Mouse (Mus musculus): ENCODE data around the gene Ptpn21. TPM values are rescaled to one million over a fixed set of nuclear protein-coding genes. Genes with fewer than 3 reads are reported as not detected.
A peak's percentile ranks its signal among the peaks of the same experiment; 100 is the strongest.

Gene Ptpn21
- polyA plus RNA-seq, 1 experiment from 2014 or later: 8.4 TPM

DNA sequence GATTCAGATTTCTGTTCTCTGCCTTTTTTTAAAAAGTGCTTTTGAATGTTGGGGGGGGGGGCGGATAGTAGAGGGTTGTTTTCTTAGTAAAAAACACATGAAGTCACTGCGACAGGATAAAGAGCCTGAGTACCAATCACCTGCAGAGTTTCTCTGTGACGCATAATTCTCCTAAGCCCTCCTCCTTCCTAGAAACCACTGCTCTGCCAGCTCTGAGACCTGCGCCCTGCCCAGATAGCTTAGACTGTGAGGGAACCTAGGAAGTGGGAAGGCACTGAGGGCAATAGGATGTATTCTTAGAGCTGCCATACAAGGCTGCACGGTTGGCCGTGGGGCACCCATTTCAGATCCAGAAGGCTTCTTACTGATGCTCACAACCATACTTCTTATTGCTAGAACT lies 24.4 kb downstream of the Ptpn21 start:
- Histone ChIP-seq H3K4me3 (ENCODE audit: low read depth, low read length) (no peak overlapping the region), H3K27ac (ENCODE audit: low read depth, low read length) (no peak overlapping the region), H3K9me3 (ENCODE audit: control insufficient read depth, low read length) (no peaks in the 10 kb centered on the region), H3K4me1 (ENCODE audit: control insufficient read depth, insufficient read depth, low read length) (peaks cover 10% of the 10 kb centered on the region), H3K36me3 (ENCODE audit: control insufficient read depth, insufficient read depth, low read length) (peaks cover 3% of the 10 kb centered on the region; the same call in 1 of the 2 replicates), H3K9ac (ENCODE audit: low read length) (no peak overlapping the region), H3K4me2 (no peak overlapping the region), H3K27me3 (ENCODE audit: control insufficient read depth, insufficient read depth, low read length) (no peaks in the 10 kb centered on the region)
- DNase-seq (ENCODE audit: low spot score, missing footprints): no peak
- no peak for ATAC-seq (ENCODE audit: low FRiP score)
- 66% methylated on average over 6 of the region's 6 CpGs for WGBS

GRCm38 (mm10) chr12:98703961-98704360 lies 33.2 kb downstream of the Ptpn21 start:
- Histone ChIP-seq H3K27ac (ENCODE audit: low read depth, low read length) (no peak overlapping the region), H3K9ac (ENCODE audit: low read length) (no peak overlapping the region), H3K9me3 (ENCODE audit: control insufficient read depth, low read length) (no peaks in the 10 kb centered on the region), H3K4me1 (ENCODE audit: control insufficient read depth, insufficient read depth, low read length) (no peaks in the 10 kb centered on the region), H3K36me3 (ENCODE audit: control insufficient read depth, insufficient read depth, low read length) (peaks cover 2% of the 10 kb centered on the region; the same call in 1 of the 2 replicates), H3K4me2 (no peak overlapping the region), H3K4me3 (ENCODE audit: low read depth, low read length) (no peak overlapping the region), H3K27me3 (ENCODE audit: control insufficient read depth, insufficient read depth, low read length) (no peaks in the 10 kb centered on the region)
- WGBS: 79% methylated on average over 10 of the region's 10 CpGs
- DNase-seq (ENCODE audit: low spot score, missing footprints) (peak; percentile 21), ATAC-seq (ENCODE audit: low FRiP score) (no peak)

GRCm38 (mm10) chr12:98703554-98703953 lies 33.7 kb downstream of the Ptpn21 start:
- Histone ChIP-seq H3K27me3 (ENCODE audit: control insufficient read depth, insufficient read depth, low read length) (no peaks in the 10 kb centered on the region), H3K4me2 (no peak overlapping the region), H3K4me1 (ENCODE audit: control insufficient read depth, insufficient read depth, low read length) (no peaks in the 10 kb centered on the region), H3K4me3 (ENCODE audit: low read depth, low read length) (no peak overlapping the region), H3K9ac (ENCODE audit: low read length) (no peak overlapping the region), H3K36me3 (ENCODE audit: control insufficient read depth, insufficient read depth, low read length) (peaks cover 2% of the 10 kb centered on the region; the same call in 1 of the 2 replicates), H3K9me3 (ENCODE audit: control insufficient read depth, low read length) (no peaks in the 10 kb centered on the region), H3K27ac (ENCODE audit: low read depth, low read length) (no peak overlapping the region)
- 83% methylated on average over 2 of the region's 2 CpGs for WGBS
- DNase-seq (ENCODE audit: low spot score, missing footprints) (peak; percentile 2), ATAC-seq (ENCODE audit: low FRiP score) (no peak)

DNA sequence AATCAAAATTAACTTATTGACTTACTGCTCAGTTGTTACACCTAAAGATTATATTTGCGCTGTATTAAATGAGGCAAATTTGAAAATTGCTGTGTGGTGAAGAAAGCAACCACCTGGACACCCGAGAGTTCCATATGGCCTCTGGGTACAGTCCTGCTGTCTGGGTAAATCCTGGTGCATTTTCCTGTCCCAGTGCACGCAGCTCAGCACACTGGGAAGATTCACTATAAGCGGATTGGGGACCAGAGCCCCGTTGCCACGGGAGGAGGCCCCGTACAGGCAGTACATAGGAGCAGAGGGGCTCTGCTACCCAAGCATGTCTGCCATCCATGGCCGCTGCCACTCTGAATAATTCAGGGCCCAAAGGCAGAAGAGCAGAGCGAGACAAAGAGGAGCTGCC lies 35.6 kb downstream of the Ptpn21 start:
- Histone ChIP-seq H3K27me3 (ENCODE audit: control insufficient read depth, insufficient read depth, low read length) (no peaks in the 10 kb centered on the region), H3K4me1 (ENCODE audit: control insufficient read depth, insufficient read depth, low read length) (no peaks in the 10 kb centered on the region), H3K9ac (ENCODE audit: low read length) (no peak overlapping the region), H3K36me3 (ENCODE audit: control insufficient read depth, insufficient read depth, low read length) (peaks cover 2% of the 10 kb centered on the region; the same call in 1 of the 2 replicates), H3K4me3 (ENCODE audit: low read depth, low read length) (no peak overlapping the region), H3K4me2 (no peak overlapping the region), H3K9me3 (ENCODE audit: control insufficient read depth, low read length) (no peaks in the 10 kb centered on the region), H3K27ac (ENCODE audit: low read depth, low read length) (no peak overlapping the region)
- 74% methylated on average over 9 of the region's 9 CpGs for WGBS
- ATAC-seq (ENCODE audit: low FRiP score): no peak
- no peak for DNase-seq (ENCODE audit: low spot score, missing footprints)

GRCm38 (mm10) chr12:98697202-98697601 lies 40.0 kb downstream of the Ptpn21 start:
- Histone ChIP-seq H3K9me3 (ENCODE audit: control insufficient read depth, low read length) (no peaks in the 10 kb centered on the region), H3K4me1 (ENCODE audit: control insufficient read depth, insufficient read depth, low read length) (no peaks in the 10 kb centered on the region), H3K9ac (ENCODE audit: low read length) (no peak overlapping the region), H3K27ac (ENCODE audit: low read depth, low read length) (no peak overlapping the region), H3K4me3 (ENCODE audit: low read depth, low read length) (no peak overlapping the region), H3K27me3 (ENCODE audit: control insufficient read depth, insufficient read depth, low read length) (no peaks in the 10 kb centered on the region), H3K4me2 (no peak overlapping the region), H3K36me3 (ENCODE audit: control insufficient read depth, insufficient read depth, low read length) (no peaks in the 10 kb centered on the region; the same call in 1 of the 2 replicates)
- DNase-seq (ENCODE audit: low spot score, missing footprints) (no peak), ATAC-seq (ENCODE audit: low FRiP score) (no peak)
- 92% methylated on average over 5 of the region's 5 CpGs for WGBS

DNA sequence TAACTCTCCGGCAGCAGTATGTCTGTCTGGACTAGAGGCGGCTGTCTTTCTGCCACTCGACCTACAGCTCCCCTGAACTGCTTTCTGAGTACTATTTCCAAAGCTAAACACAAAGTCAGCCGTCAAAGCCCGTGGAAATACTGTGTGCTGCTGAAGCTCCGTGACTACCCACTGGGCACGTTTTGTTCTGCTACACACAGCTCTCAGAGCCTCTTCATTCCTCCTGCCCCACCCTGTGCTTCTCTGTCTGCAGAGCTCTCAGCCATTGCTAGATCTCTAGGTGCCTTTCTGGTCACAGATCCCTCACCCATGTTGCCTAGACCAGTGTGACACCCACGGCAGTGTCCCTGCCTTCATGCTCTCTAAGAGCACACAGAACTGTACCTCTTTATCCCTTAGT lies 47.0 kb downstream of the Ptpn21 start:
- Histone ChIP-seq H3K9ac (ENCODE audit: low read length) (no peak overlapping the region), H3K4me1 (ENCODE audit: control insufficient read depth, insufficient read depth, low read length) (no peaks in the 10 kb centered on the region), H3K36me3 (ENCODE audit: control insufficient read depth, insufficient read depth, low read length) (peaks cover 2% of the 10 kb centered on the region), H3K27ac (ENCODE audit: low read depth, low read length) (no peak overlapping the region), H3K4me2 (no peak overlapping the region), H3K4me3 (ENCODE audit: low read depth, low read length) (no peak overlapping the region), H3K9me3 (ENCODE audit: control insufficient read depth, low read length) (no peaks in the 10 kb centered on the region), H3K27me3 (ENCODE audit: control insufficient read depth, insufficient read depth, low read length) (no peaks in the 10 kb centered on the region)
- no peak for ATAC-seq (ENCODE audit: low FRiP score)
- WGBS: 88% methylated on average over 8 of the region's 8 CpGs
- DNase-seq (ENCODE audit: low spot score, missing footprints): no peak

GRCm38 (mm10) chr12:98683574-98683973 lies 53.6 kb downstream of the Ptpn21 start:
- H3K36me3 ChIP-seq (ENCODE audit: control insufficient read depth, insufficient read depth, low read length): peaks cover 7% of the 10 kb centered on the region
- DNase-seq (ENCODE audit: low spot score, missing footprints): no peak
- no peaks in the 10 kb centered on the region for H3K4me1 ChIP-seq (ENCODE audit: control insufficient read depth, insufficient read depth, low read length)
- H3K4me2 ChIP-seq: no peak overlapping the region
- H3K27ac ChIP-seq (ENCODE audit: low read depth, low read length): no peak overlapping the region
- no peaks in the 10 kb centered on the region for H3K9me3 ChIP-seq (ENCODE audit: control insufficient read depth, low read length)
- no peak overlapping the region for H3K4me3 ChIP-seq (ENCODE audit: low read depth, low read length)
- no peak overlapping the region for H3K9ac ChIP-seq (ENCODE audit: low read length)
- ATAC-seq (ENCODE audit: low FRiP score): no peak
- WGBS: 80% methylated on average over 6 of the region's 6 CpGs
- H3K27me3 ChIP-seq (ENCODE audit: control insufficient read depth, insufficient read depth, low read length): no peaks in the 10 kb centered on the region

- Histone ChIP-seq H3K4me1 (ENCODE audit: control insufficient read depth, insufficient read depth, low read length) (no peaks in the 10 kb centered on the region), H3K4me2 (no peak overlapping the region), H3K36me3 (ENCODE audit: control insufficient read depth, insufficient read depth, low read length) (peaks cover 6% of the 10 kb centered on the region), H3K9me3 (ENCODE audit: control insufficient read depth, low read length) (no peaks in the 10 kb centered on the region), H3K9ac (ENCODE audit: low read length) (no peak overlapping the region), H3K27ac (ENCODE audit: low read depth, low read length) (no peak overlapping the region), H3K27me3 (ENCODE audit: control insufficient read depth, insufficient read depth, low read length) (no peaks in the 10 kb centered on the region), H3K4me3 (ENCODE audit: low read depth, low read length) (no peak overlapping the region)
- DNase-seq (ENCODE audit: low spot score, missing footprints) (no peak), ATAC-seq (ENCODE audit: low FRiP score) (no peak)
- 84% methylated on average over 11 of the region's 11 CpGs for WGBS
Measured at GRCm38 (mm10) chr12:98683171-98683570, 54.0 kb downstream of the Ptpn21 start.

DNA sequence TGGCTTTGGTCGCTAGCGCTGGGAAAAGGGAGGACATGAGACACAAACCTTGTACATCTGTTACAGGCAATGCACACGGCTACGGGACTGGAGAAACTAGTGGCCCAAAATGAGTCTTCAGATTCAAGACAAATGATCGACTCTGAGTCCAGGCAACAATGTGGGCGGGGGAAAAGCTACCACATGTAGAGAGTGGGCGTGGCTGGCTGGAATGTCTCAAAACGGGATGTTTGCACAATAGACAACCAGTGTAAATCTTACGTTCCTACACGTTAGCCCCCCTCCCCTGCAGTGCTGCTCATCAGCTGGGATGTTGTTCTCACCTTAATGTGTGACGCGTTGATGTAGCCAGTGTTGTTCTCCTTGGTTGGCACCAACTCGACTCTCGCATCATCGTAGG lies 55.0 kb downstream of the Ptpn21 start:
- peaks cover 5% of the 10 kb centered on the region; the same call in 1 of the 2 replicates for H3K36me3 ChIP-seq (ENCODE audit: control insufficient read depth, insufficient read depth, low read length)
- ATAC-seq (ENCODE audit: low FRiP score): no peak

More for the DNA sequence above, 55.0 kb downstream of the Ptpn21 start:
- no peak overlapping the region for H3K27ac ChIP-seq (ENCODE audit: low read depth, low read length)
- H3K4me1 ChIP-seq (ENCODE audit: control insufficient read depth, insufficient read depth, low read length): no peaks in the 10 kb centered on the region
- H3K9ac ChIP-seq (ENCODE audit: low read length): no peak overlapping the region
- 85% methylated on average over 15 of the region's 15 CpGs for WGBS
- no peak overlapping the region for H3K4me3 ChIP-seq (ENCODE audit: low read depth, low read length)
- no peaks in the 10 kb centered on the region for H3K27me3 ChIP-seq (ENCODE audit: control insufficient read depth, insufficient read depth, low read length)
- no peak overlapping the region for H3K4me2 ChIP-seq
- no peaks in the 10 kb centered on the region for H3K9me3 ChIP-seq (ENCODE audit: control insufficient read depth, low read length)
- DNase-seq (ENCODE audit: low spot score, missing footprints): no peak

Data from midbrain, embryonic 11.5 days (tissue).